Mouse (Mus musculus): ENCODE data around the gene Gstt1.
"Not testable (repeated sequence)": the region's sequence is repeated elsewhere in the genome, so short reads cannot be mapped to it uniquely, and the experiment has no call there.

Gstt1 gene

DNA sequence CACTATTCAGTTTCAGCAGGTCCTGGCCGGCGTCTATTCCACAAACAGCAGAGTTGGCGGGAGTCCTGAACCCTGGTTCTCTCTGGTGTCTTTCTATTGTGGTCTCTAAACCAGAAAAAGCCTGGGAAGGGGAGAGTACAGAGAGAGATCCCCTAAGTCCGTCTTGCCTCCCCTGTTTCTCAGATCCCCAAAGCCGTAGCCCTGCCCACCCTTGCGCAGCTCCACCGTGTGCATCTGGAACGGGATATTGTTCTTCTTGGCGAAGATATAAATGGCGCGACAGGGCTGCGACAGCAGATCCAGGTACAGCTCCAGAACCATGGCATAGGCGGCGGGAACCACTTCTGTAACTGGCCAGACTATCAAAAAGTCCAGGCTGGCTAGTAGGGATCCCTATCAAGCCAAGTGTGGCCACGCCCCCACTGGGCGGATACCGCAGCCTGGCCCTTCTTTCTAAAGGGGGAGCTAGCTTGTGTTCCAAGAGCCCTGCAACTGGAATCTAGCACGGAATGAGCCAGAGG is at the start of gene Gstt1:
TSS of gene Gstt1 (minus strand) at position 409 of the 521 bp plus-strand sequence.
- peak; percentile 21 for DNase-seq (ENCODE audit: low spot score)

DNA sequence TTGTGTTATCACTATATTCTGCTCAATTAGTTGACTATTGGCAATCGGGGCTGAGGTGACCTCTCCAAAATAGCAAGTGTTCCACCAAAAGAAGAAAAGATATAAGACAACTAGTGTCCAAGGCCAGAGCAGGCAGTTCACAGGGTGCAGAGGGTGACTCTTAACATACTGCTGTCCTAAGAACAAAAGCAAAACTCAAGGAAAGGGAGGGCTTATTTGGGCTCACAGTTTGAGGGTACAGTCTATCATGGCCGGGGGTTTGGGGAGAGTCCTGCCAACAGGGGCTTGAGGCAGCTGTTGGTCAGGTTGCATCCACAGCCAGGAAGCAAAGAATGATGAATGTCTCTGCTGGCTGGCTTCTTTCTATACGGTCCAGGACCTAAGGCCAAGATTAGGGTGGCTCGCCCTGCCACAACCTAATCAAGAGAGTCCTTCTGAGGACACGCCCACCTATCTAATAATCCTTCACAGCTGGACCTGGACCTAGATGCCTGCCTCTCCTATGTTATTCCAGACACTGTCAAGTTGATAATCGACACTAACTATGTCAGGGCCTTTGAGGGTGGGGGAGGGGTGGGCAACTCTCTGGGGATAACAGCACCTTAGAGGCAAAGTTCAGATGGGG is 47.0 kb upstream of the Gstt1 start:
- DNase-seq (ENCODE audit: low spot score): no peak

DNA sequence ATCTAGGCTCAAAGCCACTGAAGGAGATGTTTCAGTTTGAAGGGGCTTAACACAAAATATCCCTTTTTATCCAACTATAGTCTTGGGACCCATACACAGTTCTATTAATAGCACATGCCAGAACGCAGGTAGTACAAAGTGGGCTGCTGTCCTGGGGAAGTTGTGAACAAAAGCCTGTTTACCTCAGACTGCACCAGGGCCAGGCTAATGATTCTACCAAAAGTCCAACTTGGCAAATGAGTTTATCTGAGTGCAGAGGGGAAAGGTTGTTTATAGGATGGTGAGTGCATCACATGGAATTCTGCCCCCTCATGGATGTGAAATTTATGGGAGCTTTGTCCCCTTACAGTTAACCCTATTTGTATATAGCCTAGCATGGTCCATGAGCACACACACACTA is 46.4 kb upstream of the Gstt1 start:
- DNase-seq (ENCODE audit: low spot score): no peak

DNA sequence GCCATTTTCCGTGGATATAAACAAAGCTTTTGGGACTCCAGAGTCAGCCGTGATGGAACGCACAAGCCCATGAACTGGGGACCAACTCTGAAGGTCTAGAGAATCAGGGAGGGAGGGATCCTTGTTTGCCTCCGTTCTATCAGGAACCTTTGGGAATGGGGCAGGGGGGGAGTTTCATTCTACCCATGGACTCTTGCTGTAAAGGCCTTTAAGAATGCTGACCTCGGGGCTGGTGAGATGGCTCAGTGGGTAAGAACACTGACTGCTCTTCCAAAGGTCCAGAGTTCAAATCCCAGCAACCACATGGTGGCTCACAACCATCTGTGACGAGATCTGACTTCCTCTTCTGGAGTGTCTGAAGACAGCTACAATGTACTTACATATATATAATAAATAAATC is 45.5 kb upstream of the Gstt1 start:
- not testable (repeated sequence) for DNase-seq (ENCODE audit: low spot score)

DNA sequence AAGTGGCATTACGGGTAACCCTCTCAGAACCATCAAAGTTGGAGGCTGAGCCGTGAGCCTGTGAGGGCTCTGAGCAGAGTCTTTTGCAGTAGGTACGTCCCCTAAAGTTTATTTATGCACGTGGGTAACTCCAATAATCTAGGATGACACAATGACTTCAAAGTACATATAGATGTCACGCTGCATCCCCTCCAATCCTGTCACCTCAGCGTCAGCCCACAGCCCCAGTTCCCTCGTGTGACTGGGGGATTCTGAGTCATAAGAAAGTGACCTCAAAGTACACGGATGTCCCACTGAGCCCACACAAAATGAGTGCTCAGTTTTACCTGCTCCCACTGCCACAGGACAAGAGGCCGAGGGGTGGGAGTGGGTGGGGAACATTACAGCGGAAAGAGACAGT is 40.7 kb upstream of the Gstt1 start:
- DNase-seq (ENCODE audit: low spot score): no peak

DNA sequence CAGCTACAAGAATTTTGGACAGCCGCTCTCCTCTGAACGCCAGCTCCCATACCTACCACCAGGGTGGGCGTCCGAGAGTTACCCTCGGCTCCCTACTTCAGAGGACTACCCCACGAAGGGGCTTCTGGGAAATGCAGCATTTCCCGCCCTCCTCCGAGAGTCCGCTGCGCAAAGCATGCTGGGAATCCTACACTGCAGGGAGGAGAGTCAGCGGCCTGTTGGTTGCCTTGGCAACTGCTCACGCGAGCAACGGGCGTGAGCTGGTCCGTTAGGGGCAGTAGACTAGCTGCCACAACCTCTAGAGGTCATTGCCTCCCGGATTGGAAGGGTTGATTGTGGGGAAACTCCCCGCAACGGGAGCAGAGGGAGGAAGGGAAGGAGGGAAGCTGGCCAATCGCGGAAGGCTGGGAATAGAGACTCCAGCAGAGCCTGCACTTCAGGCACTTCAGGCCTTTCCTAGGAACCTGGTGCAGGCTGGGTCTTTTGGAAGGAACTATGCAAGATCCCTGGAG is 38.9 kb upstream of the Gstt1 start, which contains the start of gene Gstt2:
TSS of gene Gstt2 (minus strand) at position 177 of the 512 bp plus-strand sequence.
- DNase-seq (ENCODE audit: low spot score): peak; percentile 92

DNA sequence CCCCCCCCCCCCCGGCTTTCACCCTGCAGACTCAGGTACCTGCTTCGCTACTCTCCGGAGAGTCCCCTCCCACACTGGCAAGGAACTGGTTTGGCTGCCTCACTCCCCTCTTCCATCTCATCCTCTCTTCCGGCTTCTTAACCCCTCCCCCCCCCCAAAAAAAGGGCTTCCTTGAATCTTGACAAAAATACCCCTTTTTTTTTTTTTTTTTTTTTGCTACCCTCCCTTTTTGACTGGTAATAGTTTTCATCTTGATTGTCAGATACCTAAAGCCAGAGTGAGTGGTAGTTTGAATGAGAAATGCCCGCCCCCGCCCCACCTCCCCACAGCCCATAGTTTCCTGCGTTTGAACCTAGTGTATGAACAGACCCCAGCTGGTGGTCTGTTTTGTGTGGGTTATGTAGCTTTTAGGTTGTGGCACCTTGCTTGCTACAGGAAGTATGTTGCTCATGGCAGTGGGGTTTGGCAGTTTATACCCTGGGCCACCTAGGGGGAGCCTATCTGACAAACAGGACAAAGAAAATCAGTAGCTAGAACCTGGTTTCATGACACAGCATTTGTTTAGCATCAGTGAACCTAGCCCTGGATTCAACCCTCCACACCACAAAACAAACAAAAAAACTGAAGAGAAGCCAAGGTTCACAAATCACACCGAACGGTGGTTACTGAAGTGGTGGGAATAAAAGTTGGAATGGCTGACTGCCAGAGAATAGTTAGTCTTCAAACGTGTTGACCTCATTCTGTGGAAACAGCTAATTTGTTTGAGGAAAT is 37.6 kb upstream of the Gstt1 start:
- no peak for DNase-seq (ENCODE audit: low spot score)

DNA sequence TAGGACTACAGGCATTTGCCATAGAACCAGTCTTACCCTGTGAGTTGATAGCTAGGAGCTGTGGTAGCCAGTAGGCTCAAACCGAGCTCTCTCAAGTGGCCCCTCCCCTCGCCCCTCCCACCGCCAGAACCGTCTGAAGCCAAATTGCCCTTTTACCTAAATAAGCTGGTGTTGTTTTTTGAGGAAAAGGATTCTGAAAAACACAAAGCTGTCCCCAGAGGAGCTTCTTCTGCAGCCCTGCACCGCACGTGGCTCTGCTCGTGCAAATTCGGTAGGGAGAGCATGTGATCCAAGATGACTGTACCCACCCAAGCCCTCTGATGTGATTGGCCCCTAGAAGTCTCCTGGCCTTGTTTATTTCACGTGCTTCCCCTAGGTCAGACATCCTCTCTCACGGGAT is 36.9 kb upstream of the Gstt1 start:
- DNase-seq (ENCODE audit: low spot score): peak; percentile 32

DNA sequence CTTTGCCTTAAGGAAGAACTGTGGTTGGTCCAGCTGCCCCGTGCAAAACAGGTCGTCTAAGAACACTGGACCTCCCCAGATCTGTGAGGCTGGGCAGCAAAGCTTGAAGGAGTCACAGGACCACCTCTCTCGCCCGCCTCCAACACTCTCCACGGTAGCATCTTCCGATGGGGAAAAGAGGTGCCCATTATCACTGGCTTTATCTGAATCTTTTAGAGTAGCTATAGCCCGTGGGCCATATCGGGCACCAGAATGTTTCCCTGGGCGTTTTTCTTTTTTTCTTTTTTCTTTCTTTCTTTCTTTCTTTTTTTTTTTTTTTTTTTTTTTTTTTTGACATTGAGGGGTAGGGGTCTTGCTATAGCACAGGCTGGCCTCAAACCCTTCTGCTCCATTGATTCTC is 36.3 kb upstream of the Gstt1 start:
- DNase-seq (ENCODE audit: low spot score): no peak

DNA sequence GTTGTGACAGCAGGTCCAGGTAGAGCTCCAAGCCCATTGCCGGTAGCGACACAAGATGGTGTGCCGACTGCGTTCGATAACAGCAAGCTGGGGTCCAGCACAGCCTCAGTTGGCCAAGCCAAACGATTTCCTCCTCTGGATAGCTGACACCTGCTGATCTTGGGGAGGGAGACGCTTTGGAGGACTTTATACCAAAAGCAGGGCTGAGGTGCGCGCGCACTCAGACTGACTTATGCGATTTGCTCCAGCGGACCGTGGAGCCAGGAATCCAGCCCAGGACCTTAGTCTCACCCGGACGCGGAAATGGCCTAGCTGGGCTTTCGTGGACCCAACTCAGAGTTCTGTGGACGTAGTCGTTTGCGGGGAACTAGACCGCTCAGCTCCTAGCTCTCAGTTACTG is 35.9 kb upstream of the Gstt1 start:
- peak; percentile 43 for DNase-seq (ENCODE audit: low spot score)

DNA sequence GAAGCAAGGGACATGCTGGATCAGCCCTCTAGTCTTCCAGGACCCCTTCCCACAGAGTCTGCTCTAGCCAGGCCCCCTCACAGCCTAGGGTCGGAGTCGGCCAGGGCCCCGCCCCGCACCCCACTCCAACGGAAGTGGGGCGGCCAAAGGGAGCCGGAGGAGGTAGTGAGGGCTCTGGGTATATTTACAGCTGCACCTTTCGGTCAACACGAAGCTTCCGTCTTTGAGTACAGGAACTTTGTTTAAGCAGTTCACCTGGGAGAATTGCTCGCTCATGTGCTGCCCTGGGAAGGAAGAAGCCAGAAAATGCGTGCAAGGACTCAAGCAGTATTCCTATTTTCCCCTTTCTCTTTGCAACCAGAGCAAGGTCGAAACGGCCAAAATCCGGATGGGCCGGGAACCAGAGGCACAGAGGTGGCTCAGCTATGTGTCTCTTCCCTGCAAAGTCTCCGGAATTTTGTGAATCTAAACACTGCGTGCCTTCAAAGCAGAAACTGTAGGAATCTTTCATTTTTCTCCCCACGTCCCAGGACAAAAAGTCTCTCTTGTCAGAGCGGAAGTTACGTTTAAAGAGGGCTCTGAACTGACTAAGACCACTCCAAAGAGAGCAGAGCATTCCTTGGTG is 35.2 kb upstream of the Gstt1 start:
- no peak for DNase-seq (ENCODE audit: low spot score)

DNA sequence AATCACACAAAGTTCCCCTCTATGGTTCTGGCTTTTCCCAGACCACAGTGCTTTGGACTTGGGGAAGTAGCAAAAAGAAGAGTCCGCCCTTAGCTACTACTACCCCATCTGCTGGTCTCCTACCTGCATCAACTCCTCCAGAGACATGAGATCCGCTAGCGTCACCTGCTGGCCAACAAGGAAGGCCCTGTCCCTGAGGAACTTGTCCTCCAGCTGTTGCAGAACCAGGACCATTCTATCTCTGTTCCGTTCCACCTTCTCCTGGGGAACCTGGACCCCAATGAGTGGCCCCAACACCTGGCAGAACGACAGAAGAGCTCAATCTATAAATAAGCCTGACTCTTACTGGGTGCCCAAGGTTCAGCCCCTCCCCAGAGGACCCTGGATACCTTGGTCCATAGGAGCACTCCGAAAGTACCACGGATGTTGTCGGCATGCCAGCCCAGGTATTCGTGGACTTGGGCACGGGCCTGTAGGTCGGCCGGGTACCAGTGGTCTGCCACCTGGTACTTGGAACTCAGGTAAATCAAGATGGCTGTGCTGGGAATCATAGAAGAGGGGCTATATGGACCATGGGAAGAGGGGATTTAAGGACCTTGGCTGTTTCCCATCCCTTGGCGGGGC is 34.0 kb upstream of the Gstt1 start:
- DNase-seq (ENCODE audit: low spot score): peak; percentile 54

DNA sequence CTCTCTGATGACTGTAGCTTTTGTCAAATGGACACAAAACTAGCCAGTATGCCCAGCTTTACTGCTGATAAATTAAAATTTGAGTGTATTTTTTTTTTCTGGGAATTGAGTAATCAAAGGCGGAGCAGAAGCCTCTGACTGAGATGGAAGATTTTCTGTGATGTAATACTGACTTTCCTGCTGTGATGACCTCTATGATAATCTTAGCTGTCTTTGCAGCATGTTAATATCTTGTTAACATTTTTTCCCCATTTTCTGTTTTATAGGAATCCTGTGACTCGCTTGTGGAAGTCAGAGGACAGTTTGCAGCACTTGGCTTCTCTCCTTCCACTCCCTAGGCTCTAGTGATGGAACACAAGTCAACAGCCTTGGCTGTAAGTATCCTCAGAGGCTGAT is 31.9 kb upstream of the Gstt1 start:
- no peak for DNase-seq (ENCODE audit: low spot score)

DNA sequence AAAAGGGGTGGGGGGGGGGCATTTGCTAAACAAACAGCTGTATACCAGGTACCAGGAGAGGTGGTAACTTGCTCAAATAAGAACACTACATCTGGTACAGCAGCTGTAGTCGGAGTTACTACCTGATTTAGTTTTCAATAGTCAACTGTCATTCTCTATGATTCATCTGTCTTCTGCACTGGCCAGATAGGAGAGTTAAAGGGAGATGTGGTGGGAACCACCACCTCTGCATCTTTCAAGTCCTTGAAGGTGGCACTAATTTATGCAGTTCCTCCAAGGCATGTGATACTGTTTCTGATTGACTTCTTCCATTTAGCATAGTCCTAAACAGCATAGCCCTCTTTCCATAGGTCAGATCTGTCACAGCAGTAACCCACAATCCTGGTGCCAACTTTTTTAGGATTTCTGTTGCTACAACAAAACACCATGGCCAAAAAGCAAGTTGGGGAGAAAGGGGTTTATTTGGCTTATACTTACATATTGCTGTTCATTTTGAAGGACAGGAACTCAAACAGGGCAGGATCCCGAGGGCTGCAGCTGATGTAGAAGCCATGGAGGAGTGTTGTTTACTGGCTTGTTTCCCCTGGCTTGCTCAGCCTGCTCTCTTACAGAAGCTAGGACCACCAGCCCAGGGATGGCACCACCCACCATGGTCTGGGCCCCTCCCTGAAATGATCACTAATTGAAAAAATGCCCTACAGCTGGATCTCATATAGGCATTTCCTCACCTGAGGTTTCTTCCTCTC is 31.3 kb upstream of the Gstt1 start:
- no peak for DNase-seq (ENCODE audit: low spot score)

DNA sequence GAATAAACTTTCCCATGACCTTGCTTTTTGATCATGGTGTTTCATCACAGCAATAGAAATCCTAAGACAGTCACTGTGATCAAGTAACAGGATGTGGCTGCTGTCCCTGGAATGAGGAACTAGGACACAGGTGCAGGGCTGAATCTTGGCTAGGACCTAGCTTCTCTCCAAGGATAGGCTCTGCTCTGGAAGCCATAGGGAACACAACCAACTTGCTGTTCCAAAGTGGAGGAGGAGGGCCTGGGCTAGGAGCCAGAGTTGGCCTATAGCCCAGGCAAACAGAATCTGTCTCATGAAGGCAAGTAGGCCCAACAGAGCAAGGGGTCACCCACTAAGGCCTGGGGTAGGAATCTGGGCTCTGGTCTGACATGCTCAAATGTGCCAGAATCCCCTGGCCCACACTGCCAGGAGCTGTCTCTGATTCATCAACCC is 30.1 kb upstream of the Gstt1 start:
- peak; percentile 61 for DNase-seq (ENCODE audit: low spot score)

DNA sequence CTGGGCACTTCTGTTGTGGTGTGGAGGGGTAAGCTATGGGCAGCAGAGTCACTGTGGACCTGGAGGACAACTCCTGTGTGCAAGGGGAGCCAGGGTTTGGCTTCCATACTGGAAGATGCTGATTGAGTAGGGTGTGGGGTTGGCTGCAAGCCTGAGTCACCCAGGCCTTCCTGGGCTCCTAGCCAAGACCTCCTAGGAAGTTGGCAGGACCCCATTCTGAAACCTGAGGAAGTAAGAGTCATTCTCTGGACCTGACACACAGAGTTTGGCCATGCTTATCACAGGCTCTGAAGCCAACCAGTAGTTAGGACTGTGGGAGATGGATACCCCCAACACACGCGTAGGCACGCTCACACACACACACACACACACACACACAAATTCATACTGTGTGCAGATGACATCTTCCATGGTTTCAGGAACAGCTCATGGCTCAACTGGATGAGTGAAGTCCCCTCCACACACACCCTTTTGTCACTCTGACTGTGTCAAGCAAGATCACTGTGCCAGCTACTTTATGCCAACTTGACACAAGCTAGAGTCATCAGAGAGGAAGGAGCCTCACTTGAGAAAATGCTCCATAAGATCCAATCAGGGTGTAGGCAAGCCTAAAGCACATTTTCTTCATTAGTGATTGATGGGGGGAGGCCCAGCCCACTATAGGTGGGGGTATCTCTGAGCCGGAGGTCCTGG is 29.4 kb upstream of the Gstt1 start:
- DNase-seq (ENCODE audit: low spot score): peak; percentile 30

DNA sequence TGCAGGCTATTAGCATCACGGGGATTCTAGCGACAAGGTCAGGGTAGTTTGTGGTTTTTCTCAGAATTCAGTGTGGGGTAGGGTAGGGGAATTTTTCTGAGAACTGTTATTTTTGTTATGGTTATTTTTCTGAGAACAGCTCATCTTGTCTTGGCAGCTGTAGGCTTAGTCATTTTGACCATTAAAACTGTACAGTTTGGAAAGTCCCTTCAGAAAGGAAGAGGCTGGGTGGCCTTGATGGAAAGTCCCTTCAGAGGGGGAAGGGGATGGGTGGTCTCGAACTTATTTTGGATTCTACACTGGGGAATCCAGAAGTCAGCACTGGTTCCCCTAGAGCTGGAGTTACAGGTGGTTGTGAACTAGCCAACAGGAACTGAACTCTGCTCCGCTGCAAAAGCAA is 26.1 kb upstream of the Gstt1 start:
- no peak for DNase-seq (ENCODE audit: low spot score)

DNA sequence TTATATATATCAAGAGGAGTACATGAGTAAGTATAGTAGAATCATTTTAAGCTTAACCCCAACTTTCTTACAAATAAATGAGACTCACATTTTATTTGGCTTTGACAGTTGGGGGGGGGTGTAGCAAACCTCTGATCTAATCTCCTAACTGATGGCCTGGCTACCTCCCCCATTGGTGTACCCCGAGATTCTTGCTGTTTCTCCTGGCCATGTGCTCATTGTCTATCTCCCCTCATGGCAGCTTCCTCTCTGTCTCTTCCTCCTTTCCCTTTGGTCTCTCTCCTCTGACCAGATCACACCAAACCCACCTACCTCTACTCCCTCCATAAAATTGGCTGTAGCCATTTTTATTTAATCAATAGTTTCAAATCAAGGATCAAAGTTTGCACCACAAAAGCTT is 25.4 kb upstream of the Gstt1 start:
- no peak for DNase-seq (ENCODE audit: low spot score)

DNA sequence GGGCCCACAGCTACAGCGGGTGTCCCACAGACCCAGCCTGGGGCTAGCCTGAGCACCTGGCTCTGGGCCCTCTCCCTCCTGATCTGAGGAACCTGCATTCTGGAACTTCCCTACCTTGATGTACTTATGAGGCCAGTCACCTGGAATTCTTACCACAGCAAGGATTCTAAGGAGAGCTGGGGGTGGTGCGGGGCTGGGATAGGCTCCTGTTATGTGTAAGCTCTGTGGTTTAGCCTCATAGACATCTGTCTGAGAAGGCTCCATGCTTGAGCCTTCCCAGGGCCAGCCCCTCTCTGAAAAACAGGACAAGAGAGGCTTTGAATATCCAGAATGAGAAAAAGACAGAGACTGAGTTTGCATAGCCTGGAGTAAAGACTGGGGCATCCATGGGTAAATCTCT is 24.1 kb upstream of the Gstt1 start, which contains the start of gene Gstt4:
TSS of gene Gstt4 (minus strand) at position 101 of the 400 bp plus-strand sequence.
- no peak for DNase-seq (ENCODE audit: low spot score)

DNA sequence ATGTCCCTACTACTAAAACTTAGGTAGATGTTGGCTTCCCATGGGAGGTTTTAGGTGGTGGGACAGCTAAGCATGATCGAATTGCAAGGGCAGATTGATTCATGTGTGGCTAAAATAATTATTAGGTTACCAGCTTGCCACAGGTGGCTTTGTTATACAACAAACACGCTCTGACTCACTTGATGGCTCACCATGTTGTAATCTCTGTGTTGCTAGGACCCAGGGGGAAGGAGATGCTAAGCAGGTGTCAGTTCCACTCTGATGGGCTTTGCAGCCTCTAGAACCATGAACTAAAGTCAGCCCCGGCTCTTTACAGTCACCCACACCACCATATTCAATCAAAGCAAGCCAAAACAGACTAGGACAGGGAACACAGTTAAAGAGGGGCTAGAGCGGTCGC is 21.5 kb upstream of the Gstt1 start:
- DNase-seq (ENCODE audit: low spot score): no peak

DNA sequence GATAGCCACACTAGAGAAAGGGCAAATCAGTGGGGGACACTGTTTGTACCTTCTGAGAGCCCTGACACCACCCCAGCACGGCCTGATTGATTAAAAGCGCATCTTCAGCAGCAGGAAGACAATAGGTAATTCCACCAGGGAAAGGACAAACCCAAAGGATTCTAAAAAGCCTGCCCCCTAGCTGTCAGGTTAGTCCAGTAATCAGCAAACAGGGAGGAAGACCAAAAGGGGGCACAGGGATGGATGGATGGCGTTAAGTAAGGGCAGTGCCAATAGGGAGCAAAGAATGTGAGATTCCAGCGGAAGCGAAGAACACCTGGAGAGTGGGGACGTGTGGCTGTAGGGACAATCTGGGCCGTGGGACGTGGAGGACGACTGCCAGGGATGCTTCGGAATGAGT is 20.3 kb upstream of the Gstt1 start:
- no peak for DNase-seq (ENCODE audit: low spot score)

Measured in layer of hippocampus, adult 11-12 months (tissue).